In the genomic region with DNA sequence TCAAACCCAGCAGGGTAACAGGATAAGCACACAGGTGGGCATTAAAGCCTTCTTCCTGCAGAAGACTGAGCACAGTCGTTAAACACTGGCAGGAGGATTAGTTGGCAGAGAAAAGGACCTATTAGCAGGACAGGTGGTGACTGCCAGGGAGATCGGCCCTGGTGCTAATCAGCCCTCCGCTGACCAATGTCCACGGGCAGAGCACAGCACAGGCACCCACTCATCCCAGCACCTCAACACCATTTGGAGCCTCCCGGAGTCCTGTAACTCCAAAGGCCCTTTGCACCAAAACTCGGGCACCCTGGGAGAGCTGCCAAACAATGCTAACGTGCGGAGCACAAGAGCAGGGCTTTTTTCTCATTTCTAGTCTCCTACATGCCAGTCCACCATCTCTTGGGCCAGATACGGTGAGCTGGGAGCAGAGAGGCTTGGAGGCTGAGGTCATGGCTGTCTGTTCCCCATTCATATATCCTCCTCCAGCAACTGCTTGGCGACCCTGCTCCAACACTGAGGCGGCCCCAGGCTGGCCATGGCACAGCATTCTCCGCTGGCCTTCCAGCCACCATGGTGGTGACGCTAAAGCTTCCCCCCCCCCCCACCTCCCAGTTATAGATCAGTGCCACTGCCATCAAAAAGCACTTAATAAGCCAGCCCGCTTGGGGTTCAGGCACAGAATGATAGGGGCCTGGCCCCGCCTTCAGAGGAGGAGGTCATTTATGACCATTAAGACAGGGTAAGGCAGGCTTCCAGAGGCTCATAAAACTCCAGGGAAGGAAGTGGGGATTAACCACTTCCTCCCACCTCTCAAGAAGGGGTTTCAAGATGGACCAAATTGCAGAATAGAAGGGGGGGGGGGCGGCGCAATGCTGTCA, we compare ENCODE assay signal across 12 mouse cellular contexts. TPM values are rescaled to one million over a fixed set of nuclear protein-coding genes. Genes with fewer than 3 reads are reported as not detected.
A peak's percentile ranks its signal among the peaks of the same experiment; 100 is the strongest.
DNase-seq lines count a peak whose midpoint lies in the region; ATAC-seq and TF ChIP-seq lines count a peak whose summit lies in the region.
"Had no signal": no experiment of that assay in that cellular context is flagged by ENCODE, and none has a peak within 500 bp of the region (broad histone marks: within the 10 kb centered on the region; RNA-seq: fewer than 3 reads in every experiment).

No protein-coding gene starts in this region.

- H3K27me3 ChIP-seq in stomach, embryonic 14.5 days (ENCODE audit: control insufficient read depth, insufficient read depth, low read length): no peaks in the 10 kb centered on the region
- no peaks in the 10 kb centered on the region for H3K27me3 ChIP-seq in stomach, postnatal 0 days (ENCODE audit: control insufficient read depth, insufficient read depth, low read length)
- H3K27me3 ChIP-seq in kidney, postnatal 0 days (ENCODE audit: insufficient read depth, low read length): no peaks in the 10 kb centered on the region
- no peaks in the 10 kb centered on the region for H3K27me3 ChIP-seq in stomach, embryonic 16.5 days (ENCODE audit: control insufficient read depth, insufficient read depth, low read length)
- H3K27me3 ChIP-seq in heart, embryonic 12.5 days (replicated peaks): no peaks in the 10 kb centered on the region

- no peak for TF ChIP-seq CTCF in stomach, postnatal 0 days (IDR thresholded peaks at IDR 0.05; ENCODE audit: low read depth)
- no peak for TF ChIP-seq CTCF in kidney, postnatal 0 days (IDR thresholded peaks at IDR 0.05; ENCODE audit: low read depth)

- WGBS in stomach, embryonic 14.5 days: 50% methylated on average over 17 of the region's 17 CpGs
- WGBS in stomach, postnatal 0 days: 58% methylated on average over 17 of the region's 17 CpGs
- 47% methylated on average over 17 of the region's 17 CpGs for WGBS in kidney, postnatal 0 days
- 54% methylated on average over 17 of the region's 17 CpGs for WGBS in stomach, embryonic 16.5 days
- WGBS in heart, embryonic 12.5 days: 60% methylated on average over 17 of the region's 17 CpGs

- no peak overlapping the region for H3K4me3 ChIP-seq in stomach, embryonic 14.5 days (ENCODE audit: low read depth, low read length)
- no peak overlapping the region for H3K4me3 ChIP-seq in stomach, postnatal 0 days (ENCODE audit: low read depth, low read length)
- no peak overlapping the region for H3K4me3 ChIP-seq in kidney, postnatal 0 days (replicated peaks; ENCODE audit: low read depth, low read length)
- H3K4me3 ChIP-seq in stomach, embryonic 16.5 days (replicated peaks; ENCODE audit: low read length): no peak overlapping the region
- H3K4me3 ChIP-seq in heart, embryonic 12.5 days: no peak overlapping the region
- H3K4me3 ChIP-seq: midbrain, embryonic 13.5 days had no signal

- H3K27ac ChIP-seq in stomach, embryonic 14.5 days (ENCODE audit: low read length): no peak overlapping the region
- no peak overlapping the region for H3K27ac ChIP-seq in stomach, postnatal 0 days (replicated peaks)
- no peak overlapping the region for H3K27ac ChIP-seq in kidney, postnatal 0 days
- no peak overlapping the region for H3K27ac ChIP-seq in stomach, embryonic 16.5 days (ENCODE audit: low read length)
- H3K27ac ChIP-seq in heart, embryonic 12.5 days (ENCODE audit: poor library complexity, severe bottlenecking): no peak overlapping the region
- H3K27ac ChIP-seq: liver, embryonic 14.5 days; midbrain, embryonic 13.5 days had no signal

- TF ChIP-seq EP300 in stomach, postnatal 0 days (optimal IDR thresholded peaks at IDR 0.05): no peak

- no peaks in the 10 kb centered on the region for H3K9me3 ChIP-seq in stomach, embryonic 14.5 days (ENCODE audit: control insufficient read depth, low read depth, low read length)
- H3K9me3 ChIP-seq in stomach, postnatal 0 days (ENCODE audit: control insufficient read depth, low read length): no peaks in the 10 kb centered on the region
- no peaks in the 10 kb centered on the region for H3K9me3 ChIP-seq in kidney, postnatal 0 days (replicated peaks; ENCODE audit: low read length)
- H3K9me3 ChIP-seq in stomach, embryonic 16.5 days (replicated peaks; ENCODE audit: control insufficient read depth, low read length): no peaks in the 10 kb centered on the region
- no peaks in the 10 kb centered on the region for H3K9me3 ChIP-seq in heart, embryonic 12.5 days (replicated peaks)
- H3K9me3 ChIP-seq: midbrain, embryonic 13.5 days had no signal

- H3K36me3 ChIP-seq in stomach, embryonic 14.5 days (ENCODE audit: control insufficient read depth, insufficient read depth, low read length): no peaks in the 10 kb centered on the region
- H3K36me3 ChIP-seq in stomach, postnatal 0 days (ENCODE audit: control insufficient read depth, insufficient read depth, low read length): no peaks in the 10 kb centered on the region
- no peaks in the 10 kb centered on the region for H3K36me3 ChIP-seq in kidney, postnatal 0 days (ENCODE audit: insufficient read depth, low read length)
- H3K36me3 ChIP-seq in stomach, embryonic 16.5 days (ENCODE audit: control insufficient read depth, insufficient read depth, low read length): no peaks in the 10 kb centered on the region
- no peaks in the 10 kb centered on the region for H3K36me3 ChIP-seq in heart, embryonic 12.5 days
- H3K36me3 ChIP-seq: midbrain, embryonic 13.5 days had no signal

- ATAC-seq in stomach, embryonic 14.5 days (ENCODE audit: insufficient number of reproducible peaks, insufficient read depth, low FRiP score, low read depth): 0 out of 2 replicates have a peak, but pooled peaks have one; percentile 19
- ATAC-seq in stomach, postnatal 0 days (ENCODE audit: low FRiP score, low TSS enrichment): no peak
- ATAC-seq in kidney, postnatal 0 days (replicated peaks; ENCODE audit: low FRiP score, low read depth): no peak
- no peak for ATAC-seq in stomach, embryonic 16.5 days (ENCODE audit: insufficient read depth, low FRiP score)
- no peak for ATAC-seq in CD4-positive, CD25-positive, alpha-beta regulatory T cell, adult 4 months
- no peak for ATAC-seq in heart, embryonic 12.5 days (ENCODE audit: insufficient number of reproducible peaks, low FRiP score)
- ATAC-seq: midbrain, embryonic 13.5 days had no signal

- DNase-seq in embryo, embryonic 11 days: peak; percentile 46
- no peak for DNase-seq in embryo, embryonic 9.5 days (ENCODE audit: extremely low spot score)
- DNase-seq in stomach, postnatal 0 days (ENCODE audit: low spot score): no peak
- DNase-seq in kidney, postnatal 0 days (ENCODE audit: low spot score): peak; percentile 62
- DNase-seq: thymus, adult 18-20 months had no signal

- H3K9ac ChIP-seq in stomach, embryonic 14.5 days (replicated peaks; ENCODE audit: low read depth, low read length): no peak overlapping the region
- H3K9ac ChIP-seq in stomach, postnatal 0 days (ENCODE audit: low read length): no peak overlapping the region
- H3K9ac ChIP-seq in kidney, postnatal 0 days (ENCODE audit: low read depth, low read length): no peak overlapping the region
- H3K9ac ChIP-seq in stomach, embryonic 16.5 days (ENCODE audit: low read length): no peak overlapping the region
- no peak overlapping the region for H3K9ac ChIP-seq in heart, embryonic 12.5 days
- H3K9ac ChIP-seq: liver, embryonic 14.5 days; midbrain, embryonic 13.5 days had no signal

- no peak overlapping the region for H3K4me2 ChIP-seq in stomach, embryonic 14.5 days (replicated peaks; ENCODE audit: low read depth, low read length)
- no peak overlapping the region for H3K4me2 ChIP-seq in stomach, postnatal 0 days (replicated peaks; ENCODE audit: low read depth)
- peak overlapping the region; percentile 30 for H3K4me2 ChIP-seq in kidney, postnatal 0 days (ENCODE audit: low read length)
- H3K4me2 ChIP-seq in stomach, embryonic 16.5 days (ENCODE audit: low read depth, low read length): peak overlapping the region; percentile 20; the same call in 1 of the 2 replicates
- H3K4me2 ChIP-seq in heart, embryonic 12.5 days: no peak overlapping the region
- H3K4me2 ChIP-seq: midbrain, embryonic 13.5 days had no signal

- H3K4me1 ChIP-seq in stomach, embryonic 14.5 days (ENCODE audit: control insufficient read depth, insufficient read depth, low read length): peaks cover 18% of the 10 kb centered on the region
- peaks cover 2% of the 10 kb centered on the region for H3K4me1 ChIP-seq in stomach, postnatal 0 days (replicated peaks; ENCODE audit: control insufficient read depth, insufficient read depth)
- peaks cover 22% of the 10 kb centered on the region for H3K4me1 ChIP-seq in kidney, postnatal 0 days (replicated peaks; ENCODE audit: insufficient read depth, low read length)
- H3K4me1 ChIP-seq in stomach, embryonic 16.5 days (ENCODE audit: control insufficient read depth, insufficient read depth, low read length): peaks cover 9% of the 10 kb centered on the region
- H3K4me1 ChIP-seq in heart, embryonic 12.5 days (replicated peaks): peaks cover 59% of the 10 kb centered on the region

RNA-seq across cellular contexts. Expression of a gene that starts 20.1 kb away (rescaled TPM):
- polyA plus RNA-seq in stomach, embryonic 14.5 days (2014; fragmentation: Nextera tagmentation; extraction: Ambion mirVana): 1.4 and 1.6 TPM in 2 replicates
- polyA plus RNA-seq in stomach, postnatal 0 days (2015; fragmentation: Nextera tagmentation; extraction: Ambion mirVana): 0.47 and 0.51 TPM in 2 replicates
- polyA plus RNA-seq in kidney, postnatal 0 days (2015; fragmentation: Nextera tagmentation; extraction: Ambion mirVana): 0.43 and 0.46 TPM in 2 replicates
- 0.96 and 0.98 TPM in 2 replicates for polyA plus RNA-seq in stomach, embryonic 16.5 days (2015; fragmentation: Nextera tagmentation; extraction: Ambion mirVana)
- not detected for polyA plus RNA-seq in CD4-positive, CD25-positive, alpha-beta regulatory T cell, adult 4 months (2017; shearing (Covaris generic))
- 0.40 and 0.63 TPM in 2 replicates for polyA plus RNA-seq in heart, embryonic 12.5 days (2016; fragmentation: Nextera tagmentation; extraction: Ambion mirVana)

RNA-seq across cellular contexts. Expression of a gene that starts 28.6 kb away (rescaled TPM):
- polyA plus RNA-seq in stomach, embryonic 14.5 days (2014; fragmentation: Nextera tagmentation; extraction: Ambion mirVana): not detected in 2 replicates
- polyA plus RNA-seq in stomach, postnatal 0 days (2015; fragmentation: Nextera tagmentation; extraction: Ambion mirVana): not detected in 2 replicates
- 0.16 TPM in 1 of 2 replicates, not detected in the other for polyA plus RNA-seq in kidney, postnatal 0 days (2015; fragmentation: Nextera tagmentation; extraction: Ambion mirVana)
- 0.19 TPM in 1 of 2 replicates, not detected in the other for polyA plus RNA-seq in stomach, embryonic 16.5 days (2015; fragmentation: Nextera tagmentation; extraction: Ambion mirVana)
- polyA plus RNA-seq in CD4-positive, CD25-positive, alpha-beta regulatory T cell, adult 4 months (2017; shearing (Covaris generic)): not detected
- 0.64 and 1.3 TPM in 2 replicates for polyA plus RNA-seq in heart, embryonic 12.5 days (2016; fragmentation: Nextera tagmentation; extraction: Ambion mirVana)
- polyA plus RNA-seq: C2C12; liver, embryonic 14.5 days; midbrain, embryonic 13.5 days had no signal

RNA-seq across cellular contexts. Expression of a gene that starts 39.4 kb away (rescaled TPM):
- polyA plus RNA-seq in stomach, embryonic 14.5 days (2014; fragmentation: Nextera tagmentation; extraction: Ambion mirVana): not detected in 2 replicates
- polyA plus RNA-seq in stomach, postnatal 0 days (2015; fragmentation: Nextera tagmentation; extraction: Ambion mirVana): not detected in 2 replicates
- polyA plus RNA-seq in kidney, postnatal 0 days (2015; fragmentation: Nextera tagmentation; extraction: Ambion mirVana): 0.19 and 0.84 TPM in 2 replicates
- 0.04 TPM in 1 of 2 replicates, not detected in the other for polyA plus RNA-seq in stomach, embryonic 16.5 days (2015; fragmentation: Nextera tagmentation; extraction: Ambion mirVana)
- polyA plus RNA-seq in CD4-positive, CD25-positive, alpha-beta regulatory T cell, adult 4 months (2017; shearing (Covaris generic)): 10 to 100 TPM; 27.8 to 29.8 TPM
- not detected in 2 replicates for polyA plus RNA-seq in heart, embryonic 12.5 days (2016; fragmentation: Nextera tagmentation; extraction: Ambion mirVana)
- polyA plus RNA-seq: C2C12; liver, embryonic 14.5 days; midbrain, embryonic 13.5 days had no signal

Comparison
In these comparisons a context has a peak if more than half of its experiments do, and no peak if none do; other contexts are left out.
1. DNase-seq: peak in embryo, embryonic 11 days (single experiment) and kidney, postnatal 0 days (single experiment); none in embryo, embryonic 9.5 days (single experiment) and stomach, postnatal 0 days (single experiment).
2. H3K4me2 ChIP-seq: peak in kidney, postnatal 0 days (single experiment) and stomach, embryonic 16.5 days (single experiment); none in stomach, embryonic 14.5 days (single experiment), stomach, postnatal 0 days (single experiment) and heart, embryonic 12.5 days (single experiment).
3. RNA of a gene that starts 39.4 kb away (polyA plus RNA-seq): 27.8 to 29.8 TPM in CD4-positive, CD25-positive, alpha-beta regulatory T cell, adult 4 months; 0.19 to 0.84 TPM in kidney, postnatal 0 days, not detected in stomach, embryonic 14.5 days, 0.04 TPM in stomach, embryonic 16.5 days, not detected in stomach, postnatal 0 days and not detected in heart, embryonic 12.5 days; every median in the first group is over 10 times any median in the second.